Mouse (Mus musculus): ENCODE measurements around the gene Ddhd1. TPM values are rescaled to one million over a fixed set of nuclear protein-coding genes. Genes with fewer than 3 reads are reported as not detected.

Gene Ddhd1
- polyA plus RNA-seq, 1 experiment from 2014 or later, result 4.4 TPM

- no peak overlapping the region for H3K4me2 ChIP-seq (replicated peaks; ENCODE audit: low read depth)
- no peak for DNase-seq (ENCODE audit: low spot score)
- ATAC-seq (ENCODE audit: low FRiP score, low TSS enrichment), result no peak
- H3K4me3 ChIP-seq (ENCODE audit: low read depth, low read length), result no peak overlapping the region
- no peak overlapping the region for H3K9ac ChIP-seq (ENCODE audit: low read length)
- H3K27me3 ChIP-seq (ENCODE audit: control insufficient read depth, insufficient read depth, low read length), result no peaks in the 10 kb centered on the region
- H3K27ac ChIP-seq (replicated peaks), result no peak overlapping the region
- H3K9me3 ChIP-seq (ENCODE audit: control insufficient read depth, low read length), result no peaks in the 10 kb centered on the region
- peaks cover 9% of the 10 kb centered on the region; the same call in 1 of the 2 replicates for H3K36me3 ChIP-seq (ENCODE audit: control insufficient read depth, insufficient read depth, low read length)
- TF ChIP-seq EP300 (optimal IDR thresholded peaks at IDR 0.05) (no peak), CTCF (IDR thresholded peaks at IDR 0.05; ENCODE audit: low read depth) (no peak)
- 68% methylated on average over 6 of the region's 6 CpGs for WGBS
- H3K4me1 ChIP-seq (replicated peaks; ENCODE audit: control insufficient read depth, insufficient read depth), result no peaks in the 10 kb centered on the region
Measured at GRCm38 (mm10) chr14:45614406-45614805, 43.5 kb downstream of the Ddhd1 start.

GRCm38 (mm10) chr14:45611654-45612053, 46.3 kb downstream of the Ddhd1 start:
- Histone ChIP-seq H3K4me1 (replicated peaks; ENCODE audit: control insufficient read depth, insufficient read depth) (no peaks in the 10 kb centered on the region), H3K27me3 (ENCODE audit: control insufficient read depth, insufficient read depth, low read length) (no peaks in the 10 kb centered on the region), H3K9ac (ENCODE audit: low read length) (no peak overlapping the region), H3K27ac (replicated peaks) (no peak overlapping the region), H3K9me3 (ENCODE audit: control insufficient read depth, low read length) (no peaks in the 10 kb centered on the region), H3K36me3 (ENCODE audit: control insufficient read depth, insufficient read depth, low read length) (peaks cover 23% of the 10 kb centered on the region; the same call in 1 of the 2 replicates), H3K4me2 (replicated peaks; ENCODE audit: low read depth) (no peak overlapping the region), H3K4me3 (ENCODE audit: low read depth, low read length) (no peak overlapping the region)
- DNase-seq (ENCODE audit: low spot score), result no peak
- WGBS, result 73% methylated on average over 7 of the region's 7 CpGs
- TF ChIP-seq CTCF (IDR thresholded peaks at IDR 0.05; ENCODE audit: low read depth), result peak; percentile 55
- no peak for TF ChIP-seq EP300 (optimal IDR thresholded peaks at IDR 0.05)
- ATAC-seq (ENCODE audit: low FRiP score, low TSS enrichment), result no peak

- DNase-seq (ENCODE audit: low spot score) (no peak), ATAC-seq (ENCODE audit: low FRiP score, low TSS enrichment) (no peak)
- no peaks in the 10 kb centered on the region for H3K36me3 ChIP-seq (ENCODE audit: control insufficient read depth, insufficient read depth, low read length)
- H3K27me3 ChIP-seq (ENCODE audit: control insufficient read depth, insufficient read depth, low read length), result no peaks in the 10 kb centered on the region
- H3K4me1 ChIP-seq (replicated peaks; ENCODE audit: control insufficient read depth, insufficient read depth), result no peaks in the 10 kb centered on the region
- no peak overlapping the region for H3K9ac ChIP-seq (ENCODE audit: low read length)
- TF ChIP-seq CTCF (IDR thresholded peaks at IDR 0.05; ENCODE audit: low read depth) (peak; percentile 88), EP300 (optimal IDR thresholded peaks at IDR 0.05) (no peak)
- H3K27ac ChIP-seq (replicated peaks), result no peak overlapping the region
- no peak overlapping the region for H3K4me3 ChIP-seq (ENCODE audit: low read depth, low read length)
- WGBS, result 64% methylated on average over 3 of the region's 3 CpGs
- no peak overlapping the region for H3K4me2 ChIP-seq (replicated peaks; ENCODE audit: low read depth)
- no peaks in the 10 kb centered on the region for H3K9me3 ChIP-seq (ENCODE audit: control insufficient read depth, low read length)
Measured at GRCm38 (mm10) chr14:45602002-45602401, 55.9 kb downstream of the Ddhd1 start.

- DNase-seq (ENCODE audit: low spot score), result no peak
- no peak overlapping the region for H3K4me3 ChIP-seq (ENCODE audit: low read depth, low read length)
- ATAC-seq (ENCODE audit: low FRiP score, low TSS enrichment), result no peak
- no peaks in the 10 kb centered on the region for H3K9me3 ChIP-seq (ENCODE audit: control insufficient read depth, low read length)
- no peaks in the 10 kb centered on the region for H3K4me1 ChIP-seq (replicated peaks; ENCODE audit: control insufficient read depth, insufficient read depth)
- no peak overlapping the region for H3K4me2 ChIP-seq (replicated peaks; ENCODE audit: low read depth)
- H3K36me3 ChIP-seq (ENCODE audit: control insufficient read depth, insufficient read depth, low read length), result peaks cover under 1% of the 10 kb centered on the region; the same call in 1 of the 2 replicates
- no peaks in the 10 kb centered on the region for H3K27me3 ChIP-seq (ENCODE audit: control insufficient read depth, insufficient read depth, low read length)
- no peak overlapping the region for H3K9ac ChIP-seq (ENCODE audit: low read length)
- no peak for TF ChIP-seq EP300 (optimal IDR thresholded peaks at IDR 0.05)
- no peak overlapping the region for H3K27ac ChIP-seq (replicated peaks)
- 72% methylated on average over 9 of the region's 9 CpGs for whole genome bisulfite sequencing
Measured at GRCm38 (mm10) chr14:45600587-45600986, 57.4 kb downstream of the Ddhd1 start.

DNA sequence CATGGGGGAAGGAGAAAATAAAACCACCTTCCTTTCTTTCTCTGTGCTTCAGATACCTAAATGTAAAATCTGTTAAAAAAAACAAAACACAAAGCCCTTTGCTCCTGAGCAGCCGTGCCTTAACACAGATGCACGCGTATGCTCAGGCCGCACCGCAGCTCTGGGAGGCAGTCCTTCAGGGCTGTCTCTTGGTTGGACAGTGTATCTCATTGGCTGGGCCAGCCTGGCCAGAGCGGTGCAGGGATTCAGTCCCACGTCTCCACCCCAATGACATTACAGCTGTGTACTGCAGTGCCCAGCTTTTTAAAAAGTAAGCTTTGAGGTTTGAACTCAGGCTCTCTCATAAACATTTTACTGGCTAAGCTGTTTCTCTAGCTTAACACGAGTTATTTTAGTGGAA, 60.1 kb downstream of the Ddhd1 start:
- Histone ChIP-seq H3K9me3 (ENCODE audit: control insufficient read depth, low read length) (no peaks in the 10 kb centered on the region), H3K27me3 (ENCODE audit: control insufficient read depth, insufficient read depth, low read length) (no peaks in the 10 kb centered on the region), H3K4me1 (replicated peaks; ENCODE audit: control insufficient read depth, insufficient read depth) (no peaks in the 10 kb centered on the region), H3K9ac (ENCODE audit: low read length) (no peak overlapping the region), H3K4me3 (ENCODE audit: low read depth, low read length) (no peak overlapping the region), H3K27ac (replicated peaks) (no peak overlapping the region), H3K4me2 (replicated peaks; ENCODE audit: low read depth) (no peak overlapping the region), H3K36me3 (ENCODE audit: control insufficient read depth, insufficient read depth, low read length) (peaks cover 10% of the 10 kb centered on the region; the same call in 1 of the 2 replicates)
- DNase-seq (ENCODE audit: low spot score) (no peak), ATAC-seq (ENCODE audit: low FRiP score, low TSS enrichment) (peak; percentile 51; the same call in 1 of the 2 replicates)
- TF ChIP-seq CTCF (IDR thresholded peaks at IDR 0.05; ENCODE audit: low read depth), result no peak
- TF ChIP-seq EP300 (optimal IDR thresholded peaks at IDR 0.05), result no peak
- WGBS, result 50% methylated on average over 8 of the region's 8 CpGs

- no peak for DNase-seq (ENCODE audit: low spot score)
- H3K27ac ChIP-seq (replicated peaks), result no peak overlapping the region
- no peaks in the 10 kb centered on the region for H3K9me3 ChIP-seq (ENCODE audit: control insufficient read depth, low read length)
- H3K36me3 ChIP-seq (ENCODE audit: control insufficient read depth, insufficient read depth, low read length), result peaks cover 10% of the 10 kb centered on the region; the same call in 1 of the 2 replicates
- H3K9ac ChIP-seq (ENCODE audit: low read length), result no peak overlapping the region
- no peaks in the 10 kb centered on the region for H3K27me3 ChIP-seq (ENCODE audit: control insufficient read depth, insufficient read depth, low read length)
- no peaks in the 10 kb centered on the region for H3K4me1 ChIP-seq (replicated peaks; ENCODE audit: control insufficient read depth, insufficient read depth)
- no peak for ATAC-seq (ENCODE audit: low FRiP score, low TSS enrichment)
- no peak for TF ChIP-seq CTCF (IDR thresholded peaks at IDR 0.05; ENCODE audit: low read depth)
- TF ChIP-seq EP300 (optimal IDR thresholded peaks at IDR 0.05), result no peak
- H3K4me2 ChIP-seq (replicated peaks; ENCODE audit: low read depth), result no peak overlapping the region
- no peak overlapping the region for H3K4me3 ChIP-seq (ENCODE audit: low read depth, low read length)
- 84% methylated on average over 6 of the region's 6 CpGs for WGBS
Measured at GRCm38 (mm10) chr14:45593261-45593660, 64.7 kb downstream of the Ddhd1 start.

Measured in stomach, postnatal 0 days (tissue).